Mouse (Mus musculus) liver, embryonic 14.5 days (tissue): ENCODE data around the gene Ceacam20. TPM values are rescaled to one million over a fixed set of nuclear protein-coding genes. Genes with fewer than 3 reads are reported as not detected.
A peak's percentile ranks its signal among the peaks of the same experiment; 100 is the strongest.

Source experiments
- ATAC-seq: fragments of 200-750 bp; cut with Nextera tagmentation; 2 replicates; pipeline ENCODE4 v1.8.0; 2017; ENCODE audit warnings: moderate number of reproducible peaks, mild to moderate bottlenecking, moderate library complexity; ENCODE audit not compliant: insufficient read depth
- DNase-seq, 3 experiments: peaks; one replicate each; pipeline ENCODE4 v3.0.0-alpha.2; 2012 to 2013; ENCODE audit warnings: low read depth in 3 of 3, low spot score in 3 of 3
- H3K27ac ChIP-seq: fragments of 300-500 bp; sonication (generic); 2 replicates; pipeline ENCODE4 v1.5.1; 2014; ENCODE audit warnings: moderate library complexity, mild to moderate bottlenecking, control low read depth, inconsistent platforms
- H3K27me3 ChIP-seq: fragments of 300-500 bp; sonication (generic); 2 replicates; pipeline ENCODE4 v1.6.1; 2014; ENCODE audit warnings: mild to moderate bottlenecking, low read length, moderate library complexity; ENCODE audit not compliant: control insufficient read depth, insufficient read depth
- H3K36me3 ChIP-seq: fragments of 300-500 bp; sonication (generic); replicated peaks from 2 replicates; pipeline ENCODE4 v1.6.1; 2014; ENCODE audit warnings: low read depth; ENCODE audit not compliant: control insufficient read depth, insufficient read depth
- H3K4me1 ChIP-seq, 2 experiments: fragments of 200-500 bp in 1 of 2; fragments of 300-500 bp in 1 of 2; sonication (generic) in 1 of 2; replicated peaks; 2 replicates each; pipeline ENCODE4 v1.6.1; 2012 to 2014; ENCODE audit warnings: antibody characterized with exemption in 1 of 2, inconsistent platforms in 1 of 2, low read length in 1 of 2; ENCODE audit not compliant: control insufficient read depth in 2 of 2, insufficient read depth in 2 of 2
- H3K4me2 ChIP-seq: fragments of 300-500 bp; sonication (generic); 2 replicates; pipeline ENCODE4 v1.6.1; 2014; ENCODE audit warnings: low read depth, mild to moderate bottlenecking, control low read depth, moderate library complexity
- H3K4me3 ChIP-seq, 2 experiments: fragments of 200-500 bp in 1 of 2; fragments of 300-500 bp in 1 of 2; sonication (generic) in 1 of 2; 2 replicates each; pipeline ENCODE4 v1.5.1; 2012 to 2014; ENCODE audit warnings: low read depth in 2 of 2, low read length in 2 of 2, mild to moderate bottlenecking in 2 of 2, control low read depth in 1 of 2, inconsistent platforms in 1 of 2, moderate library complexity in 1 of 2; ENCODE audit not compliant: insufficient read depth in 1 of 2
- H3K9ac ChIP-seq: fragments of 300-500 bp; sonication (generic); replicated peaks from 2 replicates; pipeline ENCODE4 v1.6.1; 2014; ENCODE audit warnings: mild to moderate bottlenecking, control low read depth, moderate library complexity
- H3K9me3 ChIP-seq: fragments of 300-500 bp; sonication (generic); 2 replicates; pipeline ENCODE4 v1.6.1; 2016; ENCODE audit warnings: low read length, mixed read lengths; ENCODE audit not compliant: control insufficient read depth
- CTCF ChIP-seq: IDR thresholded peaks from 2 replicates; pipeline ENCODE4 v1.5.1; 2016; ENCODE audit warnings: antibody characterized with exemption, low read depth, control low read depth
- EP300 ChIP-seq: IDR thresholded peaks from 2 replicates; pipeline ENCODE4 v1.6.1; 2016; ENCODE audit warnings: antibody characterized with exemption, low read depth
- WGBS: fragments of 180-500 bp; shearing (Covaris S2); extraction: QIAGEN DNeasy Blood & Tissue Kit; methylation state at CpG from one replicate; pipeline ENCODE4 v1.1.7; 2014; ENCODE audit not compliant: insufficient replicate concordance; 5-methylcytosine and 5-hydroxymethylcytosine counted together
- polyA plus RNA-seq, 2 experiments: library from polyadenylated mRNA; depleted of rRNA in 1 of 2; stranded (reverse) in 1 of 2; unstranded in 1 of 2; fragments of >200 nt; fragmentation: Nextera tagmentation in 1 of 2; extraction: Ambion mirVana in 1 of 2; gene quantifications; 2 replicates each; pipeline versions ENCODE4 v1.2.1 to v1.2.3; 2012 to 2014

The Ceacam20 gene
- polyA plus RNA-seq, 2 experiments = not detected

DNA sequence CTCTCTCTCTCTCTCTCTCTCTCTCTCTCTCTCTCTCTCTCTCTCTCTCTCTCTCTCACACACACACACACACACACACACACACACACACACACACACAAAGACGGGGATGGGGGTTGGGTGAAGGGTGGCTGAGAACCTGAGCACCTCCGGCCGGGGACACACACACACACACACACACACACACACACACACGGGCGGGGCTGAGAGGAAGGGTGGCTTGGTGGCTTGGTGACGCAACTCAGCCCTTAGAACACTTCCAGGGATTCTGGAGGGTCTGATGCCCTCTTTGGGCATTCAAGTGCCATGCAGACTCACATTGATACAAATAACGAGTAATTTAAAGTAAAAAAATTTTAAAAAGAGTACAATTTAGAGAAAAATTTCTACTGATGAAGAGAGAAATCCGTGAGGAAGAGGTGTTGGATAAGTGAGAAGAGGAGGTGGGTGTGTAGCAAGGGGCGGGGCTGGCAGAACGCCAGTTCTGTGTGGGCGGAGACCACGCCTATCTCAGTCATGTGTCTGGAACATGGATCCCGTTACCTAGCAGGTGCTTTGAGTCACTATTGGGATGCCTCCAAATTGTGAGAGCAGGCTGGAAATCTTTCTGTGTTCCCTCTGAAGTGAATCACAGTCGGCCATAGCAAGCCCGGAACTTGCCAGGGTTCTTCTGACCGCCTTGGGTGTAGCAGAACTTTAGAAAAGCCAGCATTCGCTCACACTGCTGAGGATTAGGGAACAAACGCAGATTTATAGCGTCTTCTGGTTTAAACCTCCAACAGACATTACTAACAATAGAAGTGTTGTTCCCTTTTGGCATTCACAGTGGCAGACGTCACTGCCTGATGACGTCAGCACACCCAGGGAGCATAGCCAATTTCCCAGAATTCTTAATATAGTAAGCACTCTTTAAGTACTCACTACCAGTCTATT, 32.1 kb upstream of the Ceacam20 start:
- Histone ChIP-seq H3K9ac (no peak overlapping the region), H3K27me3 (peaks cover 3% of the 10 kb centered on the region; the same call in 1 of the 2 replicates), H3K27ac (no peak overlapping the region), H3K9me3 (no peaks in the 10 kb centered on the region), H3K4me1 (peaks cover 0 to 11% of the 10 kb centered on the region in 2 experiments; a peak in 2 of 4 replicates), H3K4me2 (peak overlapping the region; percentile 49), H3K4me3 (no peak overlapping the region), H3K36me3 (no peaks in the 10 kb centered on the region)
- no peak for TF ChIP-seq CTCF
- no peak for TF ChIP-seq EP300
- no peak for DNase-seq
- WGBS = 8% methylated on average over 21 of the region's 21 CpGs
- peak; percentile 62; the same call in 1 of the 2 replicates for ATAC-seq

DNA sequence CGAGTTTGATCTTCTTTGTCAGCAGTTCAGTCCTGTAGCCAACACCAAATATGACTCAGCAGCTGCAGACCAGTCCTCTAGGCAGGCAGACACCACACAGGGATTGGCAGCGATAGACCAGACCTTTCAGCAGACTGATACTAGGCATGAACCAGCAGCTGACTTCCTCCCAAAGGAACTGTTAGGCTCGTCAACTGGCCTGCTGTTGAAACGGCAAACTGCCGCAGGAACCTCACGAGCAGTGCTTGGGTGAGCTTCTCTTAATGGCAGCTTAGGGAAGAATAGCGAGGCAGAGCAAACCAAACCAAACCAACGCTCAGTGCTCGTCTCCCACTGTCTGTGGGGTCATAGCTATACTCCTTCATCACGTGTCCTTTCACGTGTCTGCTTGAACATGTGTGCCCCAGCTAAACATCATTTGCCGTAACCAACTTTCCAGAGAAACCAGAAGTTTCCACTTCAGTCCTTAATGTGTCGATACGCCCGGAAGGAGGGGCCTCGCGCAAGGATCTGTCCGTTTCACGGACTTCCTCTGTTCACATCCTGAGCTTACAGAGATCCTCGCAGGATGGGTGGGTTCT, 30.0 kb upstream of the Ceacam20 start:
- Histone ChIP-seq H3K4me2 (peak overlapping the region; percentile 19), H3K4me3 (peak overlapping the region in 1 of 2 experiments; percentile 36; a peak in 2 of 4 replicates), H3K27me3 (peaks cover 3% of the 10 kb centered on the region; the same call in 1 of the 2 replicates), H3K9ac (no peak overlapping the region), H3K27ac (no peak overlapping the region), H3K9me3 (no peaks in the 10 kb centered on the region), H3K4me1 (peaks cover 0 to 17% of the 10 kb centered on the region in 2 experiments; a peak in 2 of 4 replicates), H3K36me3 (no peaks in the 10 kb centered on the region)
- WGBS = 10% methylated on average over 20 of the region's 20 CpGs
- ATAC-seq (peak; percentile 40; the same call in 1 of the 2 replicates), DNase-seq (no peak)
- TF ChIP-seq EP300 (no peak), CTCF (no peak)

- ATAC-seq (no peak), DNase-seq (no peak)
- Histone ChIP-seq H3K4me3 (no peak overlapping the region), H3K4me1 (peaks cover 0 to 19% of the 10 kb centered on the region in 2 experiments; a peak in 2 of 4 replicates), H3K9me3 (no peaks in the 10 kb centered on the region), H3K9ac (no peak overlapping the region), H3K36me3 (no peaks in the 10 kb centered on the region), H3K27ac (no peak overlapping the region), H3K27me3 (peaks cover 3% of the 10 kb centered on the region; the same call in 1 of the 2 replicates), H3K4me2 (peak overlapping the region; percentile 19)
- no peak for TF ChIP-seq CTCF
- TF ChIP-seq EP300 = no peak
- WGBS = 55% methylated on average over 6 of the region's 6 CpGs
Observed at GRCm38 (mm10) chr7:19935961-19936360, 29.3 kb upstream of the Ceacam20 start.

DNA sequence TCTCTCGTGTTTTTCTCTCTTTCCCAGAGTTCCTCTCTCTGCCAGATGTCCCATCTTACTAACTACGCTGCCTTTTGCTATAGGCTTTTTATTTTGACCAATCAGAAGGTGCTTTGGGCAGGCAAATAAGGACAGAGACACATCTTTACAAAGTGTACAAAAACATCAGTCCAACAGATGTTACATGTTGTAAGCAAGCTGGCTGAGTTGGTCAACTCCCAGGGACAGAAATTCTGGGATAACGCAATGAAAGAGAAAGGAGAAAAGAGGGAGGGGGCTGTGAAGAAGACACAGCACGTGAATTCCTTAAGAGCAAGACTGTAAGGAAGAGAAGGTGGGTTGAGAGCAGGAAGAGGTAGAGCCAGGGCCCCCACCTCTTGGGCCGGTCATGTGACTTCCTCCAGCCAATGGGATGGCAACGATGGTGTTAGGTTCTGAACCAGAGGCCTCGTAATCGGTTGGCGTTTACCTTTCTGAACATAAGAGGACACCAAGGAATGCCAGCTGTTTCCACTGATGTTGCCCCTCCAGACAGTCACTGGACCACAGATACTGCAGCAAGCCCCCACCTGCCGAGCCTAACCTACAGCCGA, 27.9 kb upstream of the Ceacam20 start:
- no peaks in the 10 kb centered on the region for H3K27me3 ChIP-seq
- H3K27ac ChIP-seq = no peak overlapping the region
- TF ChIP-seq CTCF (no peak), EP300 (no peak)
- ATAC-seq (no peak), DNase-seq (no peak)
- H3K4me3 ChIP-seq = no peak overlapping the region
- H3K9me3 ChIP-seq = no peaks in the 10 kb centered on the region
- peaks cover 0 to 17% of the 10 kb centered on the region in 2 experiments; a peak in 2 of 4 replicates for H3K4me1 ChIP-seq
- 67% methylated on average over 11 of the region's 11 CpGs for WGBS
- H3K4me2 ChIP-seq = no peak overlapping the region
- no peaks in the 10 kb centered on the region for H3K36me3 ChIP-seq
- H3K9ac ChIP-seq = no peak overlapping the region
